Mouse (Mus musculus) kidney, postnatal 4 days (tissue): ENCODE data around the gene Fzd7.

Experiments used
- DNase-seq, 2 experiments: peaks; one replicate each; pipeline ENCODE4 v3.0.0; 2021; ENCODE audit warnings: mixed read lengths in 2 of 2

The Fzd7 gene

DNA sequence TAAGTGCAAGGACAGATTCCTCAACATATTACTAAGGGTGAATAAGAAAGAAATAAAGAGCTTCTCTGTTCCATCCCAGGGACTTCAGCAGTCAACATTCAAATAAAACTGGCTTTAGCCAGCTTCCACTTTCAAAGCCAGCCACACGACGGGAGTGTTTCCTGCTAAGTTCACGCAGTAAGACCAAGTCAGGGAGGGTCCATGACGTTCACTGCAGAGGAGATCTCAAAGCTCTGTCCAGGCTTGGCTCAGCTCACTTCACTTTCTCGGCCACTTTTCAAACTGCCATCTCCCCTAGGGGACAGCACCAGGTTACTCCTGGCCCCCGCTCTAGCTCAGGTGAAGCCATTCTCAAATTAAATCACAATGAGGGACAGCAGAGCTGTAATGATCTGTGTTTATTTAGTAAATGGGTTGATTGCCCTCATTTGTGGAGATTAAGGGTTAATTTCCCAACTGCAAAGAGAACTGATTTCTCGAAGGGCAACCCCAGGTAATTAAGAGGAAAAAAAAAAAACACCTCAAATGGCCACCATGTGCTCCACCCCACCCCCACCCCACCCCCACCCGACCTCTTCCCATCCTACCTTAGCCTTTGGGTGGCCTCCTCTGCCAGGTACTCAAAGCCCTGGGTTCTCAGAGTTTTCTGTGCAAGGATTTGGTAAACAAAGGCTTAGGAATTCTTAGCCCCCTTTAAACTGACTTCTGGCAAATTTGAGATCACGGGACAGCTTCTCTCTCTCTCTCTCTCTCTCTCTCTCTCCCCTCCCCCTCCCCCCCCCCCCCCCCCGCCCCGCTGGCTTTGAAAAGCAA is 9.7 kb upstream of the Fzd7 start:
- peak in 1 of 2 experiments; percentile 54 for DNase-seq

DNA sequence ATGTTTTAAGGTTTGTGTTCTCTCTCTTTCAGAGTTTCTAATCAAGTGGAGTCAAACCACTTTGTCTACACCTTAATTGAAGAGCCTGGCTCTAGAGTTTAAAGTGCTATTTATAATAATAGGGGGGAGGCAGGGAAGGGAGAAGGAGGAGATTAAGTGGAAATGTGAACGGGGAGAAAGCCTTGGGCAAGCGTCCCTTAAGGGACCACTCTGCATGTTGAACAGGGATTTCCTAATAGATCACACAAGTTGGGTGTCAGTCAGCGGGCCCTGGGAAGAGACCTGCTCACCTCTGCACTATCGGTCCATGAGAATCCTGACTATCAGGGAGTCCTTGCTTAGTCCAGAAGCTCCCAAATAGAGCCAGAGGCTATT is 9.1 kb upstream of the Fzd7 start:
- no peak for DNase-seq

DNA sequence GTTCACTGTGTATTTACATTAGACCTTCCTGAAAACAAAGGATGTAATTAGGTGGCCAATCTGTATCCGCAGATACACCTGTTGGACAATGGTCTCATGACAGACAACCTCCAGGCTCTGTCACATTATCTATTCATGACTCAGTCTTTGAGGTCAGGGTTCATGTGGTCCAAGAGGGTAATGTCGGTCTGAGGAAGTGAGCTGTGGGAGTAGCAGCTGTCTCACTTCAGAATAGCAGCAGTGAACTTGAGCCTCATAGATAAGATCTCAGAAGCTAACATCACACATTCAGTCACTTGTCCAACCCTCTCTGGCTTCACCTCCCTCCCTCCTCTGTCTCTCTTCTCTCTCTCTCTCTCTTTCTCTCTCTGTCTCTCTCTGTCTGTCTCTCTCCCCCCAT is 6.6 kb upstream of the Fzd7 start:
- DNase-seq = no peak

DNA sequence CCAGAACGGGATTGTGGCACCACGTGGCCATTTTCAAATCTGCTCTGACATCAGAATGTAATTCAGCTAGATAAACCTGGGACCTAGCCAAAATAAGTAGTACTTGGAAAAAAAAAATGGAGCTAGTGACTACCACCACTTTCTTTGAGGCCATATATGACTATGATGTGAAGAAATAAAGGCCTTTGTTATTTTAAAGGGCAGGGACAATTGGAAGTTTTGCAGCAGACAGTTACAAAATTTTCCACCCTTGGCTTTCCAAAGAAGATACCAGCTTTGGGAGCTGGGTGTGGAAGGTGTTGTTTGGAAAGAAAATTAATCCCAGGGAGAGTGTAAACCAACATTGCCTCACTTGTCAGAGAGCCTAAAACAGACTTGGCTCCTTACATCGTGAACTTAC is 3.3 kb upstream of the Fzd7 start:
- no peak for DNase-seq

- peak; percentile 41 to 60 for DNase-seq
Observed at GRCm38 (mm10) chr1:59480821-59481455, 1.3 kb upstream of the Fzd7 start.

GRCm38 (mm10) chr1:59481456-59482291 is 550 bp upstream of the Fzd7 start:
- DNase-seq = peak; percentile 94 to 97

DNA sequence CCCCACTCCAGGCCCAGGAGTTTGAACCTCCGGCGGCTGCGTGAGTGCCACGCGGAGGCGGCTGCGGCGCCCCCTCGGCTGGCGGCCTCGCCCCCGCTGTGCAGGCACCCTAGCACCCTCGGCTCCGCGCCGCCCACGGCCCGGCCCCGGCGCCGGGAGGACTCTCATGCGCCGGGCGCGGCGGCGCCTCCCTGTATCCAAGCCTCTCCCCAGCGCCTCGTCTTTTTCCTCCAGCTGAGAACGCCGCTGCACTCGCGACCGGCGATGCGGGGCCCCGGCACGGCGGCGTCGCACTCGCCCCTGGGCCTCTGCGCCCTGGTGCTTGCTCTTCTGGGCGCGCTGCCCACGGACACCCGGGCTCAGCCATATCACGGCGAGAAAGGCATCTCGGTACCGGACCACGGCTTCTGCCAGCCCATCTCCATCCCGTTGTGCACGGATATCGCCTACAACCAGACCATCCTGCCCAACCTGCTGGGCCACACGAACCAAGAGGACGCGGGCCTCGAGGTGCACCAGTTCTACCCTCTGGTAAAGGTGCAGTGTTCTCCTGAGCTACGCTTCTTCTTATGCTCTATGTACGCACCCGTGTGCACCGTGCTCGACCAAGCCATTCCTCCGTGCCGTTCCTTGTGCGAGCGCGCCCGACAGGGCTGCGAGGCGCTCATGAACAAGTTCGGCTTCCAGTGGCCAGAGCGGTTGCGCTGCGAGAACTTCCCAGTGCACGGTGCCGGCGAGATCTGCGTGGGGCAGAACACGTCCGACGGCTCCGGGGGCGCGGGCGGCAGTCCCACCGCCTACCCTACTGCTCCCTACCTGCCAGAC is 684 bp downstream of the Fzd7 start:
- peak; percentile 60 to 73 for DNase-seq

- peak; percentile 88 to 92 for DNase-seq
Observed at GRCm38 (mm10) chr1:59483521-59484245, 1.5 kb downstream of the Fzd7 start.

DNA sequence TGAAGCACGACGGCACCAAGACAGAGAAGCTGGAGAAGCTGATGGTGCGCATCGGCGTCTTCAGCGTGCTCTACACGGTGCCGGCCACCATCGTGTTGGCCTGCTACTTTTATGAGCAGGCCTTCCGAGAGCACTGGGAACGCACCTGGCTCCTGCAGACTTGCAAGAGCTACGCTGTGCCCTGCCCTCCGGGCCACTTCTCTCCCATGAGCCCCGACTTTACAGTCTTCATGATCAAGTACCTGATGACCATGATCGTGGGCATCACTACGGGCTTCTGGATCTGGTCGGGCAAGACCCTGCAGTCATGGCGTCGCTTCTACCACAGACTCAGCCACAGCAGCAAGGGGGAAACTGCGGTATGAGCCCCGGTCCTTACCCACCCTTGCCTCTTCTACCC is 2.1 kb downstream of the Fzd7 start:
- no peak for DNase-seq

GRCm38 (mm10) chr1:59484791-59485785 is 2.9 kb downstream of the Fzd7 start:
- DNase-seq = peak; percentile 42 to 62

GRCm38 (mm10) chr1:59485803-59486202 is 3.6 kb downstream of the Fzd7 start:
- DNase-seq = no peak

GRCm38 (mm10) chr1:59487651-59488051 is 5.4 kb downstream of the Fzd7 start:
- DNase-seq = peak; percentile 41 to 64

- no peak for DNase-seq
Observed at GRCm38 (mm10) chr1:59488481-59488880, 6.3 kb downstream of the Fzd7 start.

GRCm38 (mm10) chr1:59488991-59489390 is 6.8 kb downstream of the Fzd7 start:
- DNase-seq = no peak

DNA sequence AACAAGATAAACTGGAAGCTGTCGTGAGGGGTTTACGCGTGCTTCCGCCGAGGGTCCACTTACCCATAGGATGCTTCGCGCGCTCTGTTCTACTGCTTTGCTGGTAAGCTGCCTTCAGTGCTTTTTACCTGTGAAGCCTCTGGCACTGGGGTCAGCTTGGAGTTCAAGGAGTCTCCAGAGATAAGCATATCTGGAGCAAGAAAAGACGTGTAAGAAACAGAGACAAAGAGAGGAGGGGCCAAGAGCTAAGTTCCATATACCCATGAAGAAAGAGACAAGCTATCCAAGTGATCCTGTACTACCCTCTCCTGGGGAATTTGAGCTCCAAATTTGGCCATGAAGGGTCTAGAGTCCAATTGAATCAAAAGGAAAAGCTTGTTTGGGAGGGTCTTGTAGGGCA is 9.3 kb downstream of the Fzd7 start:
- no peak for DNase-seq

- no peak for DNase-seq
Observed at GRCm38 (mm10) chr1:59492432-59492831, 10.2 kb downstream of the Fzd7 start.

- DNase-seq = no peak
Observed at GRCm38 (mm10) chr1:59495970-59496369, 13.7 kb downstream of the Fzd7 start.

- no peak for DNase-seq
Observed at GRCm38 (mm10) chr1:59497741-59498613, 15.8 kb downstream of the Fzd7 start.

- DNase-seq = no peak
Observed at GRCm38 (mm10) chr1:59499327-59499726, 17.1 kb downstream of the Fzd7 start.

DNA sequence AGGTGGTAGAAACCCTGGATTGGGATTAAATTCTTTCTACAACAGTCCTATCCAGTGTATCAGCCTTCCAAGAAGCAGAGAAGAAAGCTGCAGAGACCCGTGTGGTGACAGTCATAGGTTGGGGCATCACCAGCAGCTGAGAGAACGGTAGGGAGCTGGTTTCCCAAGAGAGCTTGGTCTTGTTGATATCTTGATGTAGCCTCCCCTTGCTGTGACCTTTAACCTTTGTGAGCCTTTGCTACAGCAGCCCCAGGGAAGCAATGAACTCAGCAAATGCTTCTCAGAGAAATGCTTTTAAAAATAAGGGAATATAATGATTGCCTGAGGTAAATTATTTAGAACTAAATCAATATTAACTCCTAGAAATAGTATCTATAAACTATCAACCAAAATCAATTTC is 20.1 kb downstream of the Fzd7 start:
- no peak for DNase-seq
